Mouse (Mus musculus): ENCODE measurements at regions not wholly inside any gene's neighbourhood (a gene's known extent, or its start where the extent isn't known, plus 50 kb on each side); places are given as distances from the start of the nearest gene placed in this dataset.

DNA sequence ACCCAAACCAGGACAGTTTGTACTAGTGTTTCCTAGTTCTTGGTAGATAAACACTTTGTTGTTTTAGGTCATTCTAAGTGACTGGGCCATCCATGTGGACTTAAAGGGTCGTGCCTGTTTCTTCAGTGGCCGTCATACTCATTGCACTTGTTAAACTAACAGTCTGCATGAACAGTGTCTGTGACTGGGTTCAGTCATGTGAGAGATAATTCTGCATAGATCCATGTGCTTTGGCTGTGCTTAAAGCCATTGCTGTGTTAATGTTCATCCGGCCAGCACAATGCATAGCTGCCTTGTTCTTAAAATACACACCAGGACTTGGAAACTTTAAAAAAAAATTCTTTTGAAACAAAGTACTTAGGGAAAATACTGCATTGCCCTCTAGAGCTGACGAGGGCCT is 92.4 kb upstream of the Slc25a26 start:
- H3K9me3 ChIP-seq (ENCODE audit: control insufficient read depth, low read length), result no peaks in the 10 kb centered on the region
- H3K4me3 ChIP-seq (replicated peaks; ENCODE audit: low read length), result no peak overlapping the region
- 85% methylated on average over 4 of the region's 4 CpGs for WGBS
- ATAC-seq (ENCODE audit: low FRiP score, low read depth), result no peak
- no peak overlapping the region for H3K27ac ChIP-seq (replicated peaks; ENCODE audit: low read depth, low read length)
- TF ChIP-seq POLR2A (IDR thresholded peaks at IDR 0.05; ENCODE audit: borderline replicate concordance, extremely low read depth, insufficient read depth, insufficient read length), result no peak
- DNase-seq (ENCODE audit: low spot score), result no peak
- H3K4me1 ChIP-seq (ENCODE audit: control insufficient read depth, insufficient read depth, low read length), result no peaks in the 10 kb centered on the region
- no peaks in the 10 kb centered on the region for H3K27me3 ChIP-seq (ENCODE audit: control insufficient read depth, insufficient read depth, low read length)
- no peaks in the 10 kb centered on the region for H3K36me3 ChIP-seq (ENCODE audit: control insufficient read depth, insufficient read depth, low read length)
- no peak overlapping the region for H3K9ac ChIP-seq (ENCODE audit: low read depth, low read length, severe bottlenecking)
- no peak overlapping the region for H3K4me2 ChIP-seq (replicated peaks; ENCODE audit: low read depth, low read length, severe bottlenecking)

DNA sequence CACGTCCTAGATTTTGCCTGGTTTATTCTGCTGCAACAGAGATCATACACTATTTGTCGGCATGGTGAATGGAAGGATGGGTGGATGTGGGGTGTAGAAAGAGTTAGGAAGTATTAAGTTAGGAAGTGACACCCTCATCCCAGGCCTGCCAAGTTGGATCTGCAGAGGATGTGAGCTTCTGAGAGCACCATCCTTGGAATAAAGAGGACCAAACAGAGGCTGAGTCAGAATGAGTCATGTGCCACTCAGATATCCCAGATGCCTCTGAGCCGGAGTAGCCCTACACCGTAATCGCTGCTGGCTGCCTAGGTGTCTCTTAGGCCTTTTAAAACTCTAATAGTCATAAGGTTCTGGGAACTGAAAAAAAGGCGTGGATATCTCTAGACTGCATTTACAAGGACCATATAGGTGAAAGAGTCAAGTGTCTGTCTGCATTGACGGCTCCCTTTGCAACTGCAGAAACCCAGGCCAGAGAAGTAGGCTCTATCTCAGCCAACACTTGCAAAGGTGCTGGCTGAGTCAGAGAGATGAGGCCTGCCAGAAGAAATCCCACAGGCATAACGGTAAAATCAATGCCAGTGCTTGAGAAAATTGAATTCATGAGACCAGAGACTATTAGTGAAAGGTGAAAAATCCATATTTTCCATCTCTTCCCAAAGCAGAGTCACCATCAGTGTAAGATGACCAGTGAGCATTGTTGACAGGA is 94.6 kb upstream of the Slc25a26 start:
- no peak overlapping the region for H3K4me3 ChIP-seq (replicated peaks; ENCODE audit: low read length)
- no peak overlapping the region for H3K27ac ChIP-seq (replicated peaks; ENCODE audit: low read depth, low read length)
- 70% methylated on average over 8 of the region's 8 CpGs for WGBS
- DNase-seq (ENCODE audit: low spot score) (no peak), ATAC-seq (ENCODE audit: low FRiP score, low read depth) (no peak)
- no peaks in the 10 kb centered on the region for H3K27me3 ChIP-seq (ENCODE audit: control insufficient read depth, insufficient read depth, low read length)
- no peaks in the 10 kb centered on the region for H3K9me3 ChIP-seq (ENCODE audit: control insufficient read depth, low read length)
- H3K9ac ChIP-seq (ENCODE audit: low read depth, low read length, severe bottlenecking), result no peak overlapping the region
- no peak overlapping the region for H3K4me2 ChIP-seq (replicated peaks; ENCODE audit: low read depth, low read length, severe bottlenecking)
- TF ChIP-seq POLR2A (IDR thresholded peaks at IDR 0.05; ENCODE audit: borderline replicate concordance, extremely low read depth, insufficient read depth, insufficient read length), result no peak
- H3K4me1 ChIP-seq (ENCODE audit: control insufficient read depth, insufficient read depth, low read length), result peaks cover 7% of the 10 kb centered on the region
- H3K36me3 ChIP-seq (ENCODE audit: control insufficient read depth, insufficient read depth, low read length), result no peaks in the 10 kb centered on the region

DNA sequence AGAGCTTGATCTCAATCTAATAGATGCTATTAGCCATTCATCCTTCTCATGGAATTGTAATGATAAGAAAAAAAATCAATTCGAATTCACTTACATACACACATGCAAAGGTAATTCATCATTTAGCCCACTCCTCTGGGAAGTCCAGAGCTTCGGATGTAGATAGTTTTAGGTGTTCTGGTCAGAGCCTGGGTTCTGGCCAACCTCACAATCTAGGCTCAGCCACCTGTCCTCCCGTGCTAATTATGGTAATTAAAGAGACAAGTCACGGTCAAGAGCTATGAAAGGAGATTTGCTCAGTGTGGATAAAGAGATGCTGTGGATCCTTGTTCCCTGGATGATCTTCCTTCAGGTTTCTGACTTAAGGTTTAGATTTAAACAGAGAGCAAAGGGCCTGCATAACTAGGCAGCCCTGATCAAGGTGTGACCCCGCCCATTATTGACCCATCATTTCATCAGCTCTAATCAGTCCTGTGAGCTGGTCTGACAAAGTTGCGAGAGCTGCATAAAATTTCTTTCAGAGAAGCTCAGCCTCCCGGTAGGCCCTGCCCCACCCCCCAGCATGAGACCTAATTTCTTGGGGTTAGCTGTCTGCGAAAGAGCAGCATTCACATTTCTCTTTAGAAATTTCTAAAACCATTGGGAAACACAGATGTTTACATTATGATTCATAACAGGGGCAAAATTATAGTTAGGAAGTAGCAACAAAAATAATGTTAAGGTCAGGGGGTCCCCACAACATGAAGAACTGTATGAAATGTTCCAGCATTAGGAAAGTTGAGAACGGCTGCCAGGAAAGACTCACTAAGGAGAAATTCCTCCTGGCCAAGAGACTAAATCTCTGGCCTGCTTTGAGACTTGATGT is 98.3 kb upstream of the Slc25a26 start:
- peaks cover 7% of the 10 kb centered on the region for H3K4me1 ChIP-seq (ENCODE audit: control insufficient read depth, insufficient read depth, low read length)
- TF ChIP-seq POLR2A (IDR thresholded peaks at IDR 0.05; ENCODE audit: borderline replicate concordance, extremely low read depth, insufficient read depth, insufficient read length), result no peak
- 50% methylated on average over 9 of the region's 9 CpGs for WGBS
- H3K9me3 ChIP-seq (ENCODE audit: control insufficient read depth, low read length), result no peaks in the 10 kb centered on the region
- H3K9ac ChIP-seq (ENCODE audit: low read depth, low read length, severe bottlenecking), result no peak overlapping the region
- no peak overlapping the region for H3K4me3 ChIP-seq (replicated peaks; ENCODE audit: low read length)
- H3K27ac ChIP-seq (replicated peaks; ENCODE audit: low read depth, low read length), result no peak overlapping the region
- ATAC-seq (ENCODE audit: low FRiP score, low read depth) (no peak), DNase-seq (ENCODE audit: low spot score) (no peak)
- H3K4me2 ChIP-seq (replicated peaks; ENCODE audit: low read depth, low read length, severe bottlenecking), result no peak overlapping the region; the same call in 1 of the 2 replicates
- H3K27me3 ChIP-seq (ENCODE audit: control insufficient read depth, insufficient read depth, low read length), result no peaks in the 10 kb centered on the region
- H3K36me3 ChIP-seq (ENCODE audit: control insufficient read depth, insufficient read depth, low read length), result no peaks in the 10 kb centered on the region

DNA sequence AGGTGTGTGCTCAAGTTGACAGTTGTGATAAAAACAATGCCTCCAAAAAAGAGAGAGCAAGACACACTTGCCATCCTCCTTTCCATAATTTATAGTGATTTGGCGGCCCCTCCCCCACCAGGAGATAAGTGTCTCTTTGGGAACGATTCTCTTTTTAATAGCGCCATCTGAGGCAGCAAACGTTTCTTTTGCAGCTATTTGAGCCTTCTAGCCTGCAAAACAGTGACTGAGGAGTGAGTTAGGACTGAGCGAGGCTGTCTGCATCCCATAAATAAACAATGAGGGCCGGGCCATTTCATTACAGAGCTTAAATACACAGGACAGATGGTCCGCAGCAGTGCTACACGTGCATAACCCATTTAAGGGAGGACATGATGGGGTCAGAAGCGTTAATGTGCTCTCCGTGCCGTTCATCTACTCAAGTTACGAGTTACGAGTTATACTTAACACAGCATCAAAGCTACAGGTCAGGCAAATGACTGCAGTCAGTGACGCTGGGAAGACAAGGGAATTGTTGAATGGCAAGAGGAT is 99.0 kb upstream of the Slc25a26 start:
- TF ChIP-seq POLR2A (IDR thresholded peaks at IDR 0.05; ENCODE audit: borderline replicate concordance, extremely low read depth, insufficient read depth, insufficient read length), result no peak
- ATAC-seq (ENCODE audit: low FRiP score, low read depth) (peak; percentile 68; the same call in 1 of the 2 replicates), DNase-seq (ENCODE audit: low spot score) (peak; percentile 32)
- H3K4me1 ChIP-seq (ENCODE audit: control insufficient read depth, insufficient read depth, low read length), result peaks cover 7% of the 10 kb centered on the region
- H3K9me3 ChIP-seq (ENCODE audit: control insufficient read depth, low read length), result no peaks in the 10 kb centered on the region
- H3K27me3 ChIP-seq (ENCODE audit: control insufficient read depth, insufficient read depth, low read length), result no peaks in the 10 kb centered on the region
- no peak overlapping the region for H3K9ac ChIP-seq (ENCODE audit: low read depth, low read length, severe bottlenecking)
- H3K27ac ChIP-seq (replicated peaks; ENCODE audit: low read depth, low read length), result no peak overlapping the region
- H3K36me3 ChIP-seq (ENCODE audit: control insufficient read depth, insufficient read depth, low read length), result no peaks in the 10 kb centered on the region
- WGBS, result 6% methylated on average over 14 of the region's 14 CpGs
- peak overlapping the region; percentile 7; the same call in 1 of the 2 replicates for H3K4me3 ChIP-seq (replicated peaks; ENCODE audit: low read length)
- peak overlapping the region; percentile 37 for H3K4me2 ChIP-seq (replicated peaks; ENCODE audit: low read depth, low read length, severe bottlenecking)

GRCm38 (mm10) chr6:94400471-94401051 is 99.6 kb upstream of the Slc25a26 start:
- DNase-seq (ENCODE audit: low spot score) (peak; percentile 25), ATAC-seq (ENCODE audit: low FRiP score, low read depth) (peak; percentile 53; the same call in 1 of the 2 replicates)
- Histone ChIP-seq H3K9me3 (ENCODE audit: control insufficient read depth, low read length) (no peaks in the 10 kb centered on the region), H3K27ac (replicated peaks; ENCODE audit: low read depth, low read length) (no peak overlapping the region), H3K4me2 (replicated peaks; ENCODE audit: low read depth, low read length, severe bottlenecking) (peak overlapping the region; percentile 37), H3K4me1 (ENCODE audit: control insufficient read depth, insufficient read depth, low read length) (peaks cover 7% of the 10 kb centered on the region), H3K4me3 (replicated peaks; ENCODE audit: low read length) (peak overlapping the region; percentile 7; the same call in 1 of the 2 replicates), H3K9ac (ENCODE audit: low read depth, low read length, severe bottlenecking) (no peak overlapping the region), H3K36me3 (ENCODE audit: control insufficient read depth, insufficient read depth, low read length) (no peaks in the 10 kb centered on the region), H3K27me3 (ENCODE audit: control insufficient read depth, insufficient read depth, low read length) (no peaks in the 10 kb centered on the region)
- WGBS, result 7% methylated on average over 13 of the region's 13 CpGs
- TF ChIP-seq POLR2A (IDR thresholded peaks at IDR 0.05; ENCODE audit: borderline replicate concordance, extremely low read depth, insufficient read depth, insufficient read length), result no peak
